Mouse (Mus musculus): ENCODE measurements around the gene Irx1.

DNA sequence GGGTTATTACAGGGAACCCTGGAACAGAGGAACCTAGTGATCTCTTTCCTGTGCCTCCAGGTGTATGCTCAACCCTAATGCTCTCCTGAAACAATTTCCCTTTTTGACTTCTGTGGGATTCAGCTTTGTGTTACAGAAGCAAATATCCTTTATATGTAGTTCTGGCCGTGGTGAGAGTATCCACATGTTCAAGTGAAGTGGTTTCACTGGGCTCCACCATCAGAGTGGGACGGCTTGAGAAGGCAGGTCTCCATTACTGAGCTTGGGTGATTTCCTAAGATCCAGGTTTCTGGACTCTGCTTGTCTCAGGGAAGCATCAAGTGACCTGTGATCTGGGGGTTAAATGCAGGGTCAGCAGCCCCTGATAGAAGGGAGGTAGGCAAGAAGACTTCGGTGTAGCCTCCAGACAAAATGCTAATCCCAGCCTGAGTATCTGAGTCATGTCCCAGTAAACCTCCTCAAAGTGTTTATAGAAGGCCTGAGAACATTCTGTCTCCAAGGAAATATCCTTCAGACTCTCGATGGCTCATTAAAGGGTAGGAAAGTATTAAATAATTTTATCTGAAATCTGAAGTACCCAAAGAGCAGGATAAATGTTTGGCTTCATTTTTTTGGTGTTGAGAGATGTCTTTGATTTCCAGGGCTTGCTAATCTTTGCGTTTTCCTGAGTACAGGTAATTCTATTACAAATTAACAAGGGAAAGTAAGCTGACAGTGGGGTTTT, 16.6 kb upstream of the Irx1 start:
- TF ChIP-seq EP300 (optimal IDR thresholded peaks at IDR 0.05) (no peak), CTCF (IDR thresholded peaks at IDR 0.05; ENCODE audit: low read depth) (no peak)

All from stomach, postnatal 0 days (tissue).